Comparison of ENCODE assay signal across 21 mouse cellular contexts in the genomic region with DNA sequence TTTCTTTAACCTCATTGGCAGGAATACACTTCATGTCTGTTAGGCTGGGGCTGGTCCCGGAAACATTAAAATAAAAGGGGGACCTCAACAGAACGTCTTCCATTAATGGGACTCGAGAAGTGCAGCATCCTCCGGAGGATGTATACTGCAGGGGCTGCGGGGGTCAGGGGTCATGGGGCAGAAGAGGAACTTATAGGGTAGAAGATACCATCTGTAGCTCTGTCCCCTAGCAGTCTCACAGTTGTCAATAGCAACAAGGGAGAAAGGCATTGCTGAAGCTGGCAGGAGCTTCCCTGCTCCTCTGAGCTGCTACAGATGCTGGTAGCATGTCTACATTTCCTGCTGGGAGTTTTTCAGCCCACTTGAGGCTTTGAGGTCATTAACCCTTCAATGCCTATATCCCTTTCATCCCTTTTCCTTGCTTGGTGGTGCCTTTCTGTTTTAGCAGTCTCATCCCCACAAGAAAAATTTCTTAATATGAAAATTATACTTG.
DNase-seq lines count a peak whose midpoint lies in the region; ATAC-seq and TF ChIP-seq lines count a peak whose summit lies in the region.
"Had no signal": no experiment of that assay in that cellular context is flagged by ENCODE, and none has a peak within 500 bp of the region (broad histone marks: within the 10 kb centered on the region; RNA-seq: fewer than 3 reads in every experiment).

No protein-coding gene starts in this region.

- H3K9me3 ChIP-seq in hindbrain, embryonic 13.5 days: no peaks in the 10 kb centered on the region
- H3K9me3 ChIP-seq in hindbrain, embryonic 11.5 days (ENCODE audit: control insufficient read depth, low read length): no peaks in the 10 kb centered on the region
- H3K9me3 ChIP-seq in midbrain, embryonic 11.5 days (ENCODE audit: control insufficient read depth, low read length): no peaks in the 10 kb centered on the region
- H3K9me3 ChIP-seq in midbrain, embryonic 13.5 days: no peaks in the 10 kb centered on the region
- H3K9me3 ChIP-seq in hindbrain, postnatal 0 days (ENCODE audit: low read length): no peaks in the 10 kb centered on the region
- H3K9me3 ChIP-seq: heart, embryonic 15.5 days; hindbrain, embryonic 15.5 days; limb, embryonic 15.5 days; midbrain, embryonic 12.5 days had no signal

- H3K4me1 ChIP-seq in hindbrain, embryonic 13.5 days (replicated peaks): peaks cover 9% of the 10 kb centered on the region
- no peaks in the 10 kb centered on the region for H3K4me1 ChIP-seq in hindbrain, embryonic 11.5 days (replicated peaks; ENCODE audit: control insufficient read depth, insufficient read depth, low read length)
- peaks cover 3% of the 10 kb centered on the region; the same call in 1 of the 2 replicates for H3K4me1 ChIP-seq in midbrain, embryonic 11.5 days (ENCODE audit: control insufficient read depth, insufficient read depth, low read length)
- H3K4me1 ChIP-seq in midbrain, embryonic 13.5 days (replicated peaks): peaks cover 12% of the 10 kb centered on the region
- H3K4me1 ChIP-seq in hindbrain, postnatal 0 days (ENCODE audit: insufficient read depth, low read length): no peaks in the 10 kb centered on the region
- H3K4me1 ChIP-seq: limb, embryonic 15.5 days had no signal

- no peak overlapping the region for H3K9ac ChIP-seq in hindbrain, embryonic 13.5 days
- no peak overlapping the region for H3K9ac ChIP-seq in hindbrain, embryonic 11.5 days (ENCODE audit: low read depth, low read length)
- H3K9ac ChIP-seq in midbrain, embryonic 11.5 days (ENCODE audit: low read length): no peak overlapping the region
- H3K9ac ChIP-seq in midbrain, embryonic 13.5 days (replicated peaks): no peak overlapping the region
- no peak overlapping the region for H3K9ac ChIP-seq in hindbrain, postnatal 0 days (replicated peaks; ENCODE audit: low read length)
- H3K9ac ChIP-seq: heart, embryonic 15.5 days; hindbrain, embryonic 15.5 days; limb, embryonic 15.5 days; midbrain, embryonic 12.5 days had no signal

- no peak for DNase-seq in hindbrain, embryonic 11.5 days (ENCODE audit: low spot score)
- DNase-seq in midbrain, embryonic 11.5 days (ENCODE audit: low spot score, missing footprints): no peak
- DNase-seq in hindbrain, postnatal 0 days (ENCODE audit: low spot score): peak; percentile 50
- no peak for DNase-seq in cerebellum, postnatal 10 days
- DNase-seq in spleen, postnatal 36 days (ENCODE audit: low spot score in 2 of 2): no peak
- DNase-seq: adrenal gland, postnatal 14 days; cerebellum, adult 2 months; heart, adult 18-20 months; kidney, adult 11 months; kidney, postnatal 14 days; right cerebral cortex, postnatal 14 days; thymus, postnatal 14 days had no signal

- no peak overlapping the region for H3K4me3 ChIP-seq in hindbrain, embryonic 13.5 days
- H3K4me3 ChIP-seq in hindbrain, embryonic 11.5 days (ENCODE audit: low read depth, low read length): no peak overlapping the region
- no peak overlapping the region for H3K4me3 ChIP-seq in midbrain, embryonic 11.5 days (ENCODE audit: low read depth, low read length)
- H3K4me3 ChIP-seq in midbrain, embryonic 13.5 days (replicated peaks): no peak overlapping the region
- no peak overlapping the region for H3K4me3 ChIP-seq in hindbrain, postnatal 0 days (ENCODE audit: low read length)
- H3K4me3 ChIP-seq: erythroblast, embryonic 14.5 days; heart, embryonic 15.5 days; hindbrain, embryonic 15.5 days; limb, embryonic 15.5 days; midbrain, embryonic 12.5 days had no signal

- H3K36me3 ChIP-seq in hindbrain, embryonic 13.5 days: no peaks in the 10 kb centered on the region
- no peaks in the 10 kb centered on the region for H3K36me3 ChIP-seq in hindbrain, embryonic 11.5 days (ENCODE audit: control insufficient read depth, insufficient read depth, low read length)
- H3K36me3 ChIP-seq in midbrain, embryonic 11.5 days (ENCODE audit: control insufficient read depth, insufficient read depth, low read length): no peaks in the 10 kb centered on the region
- no peaks in the 10 kb centered on the region for H3K36me3 ChIP-seq in midbrain, embryonic 13.5 days
- H3K36me3 ChIP-seq in hindbrain, postnatal 0 days (ENCODE audit: insufficient read depth, low read length): no peaks in the 10 kb centered on the region
- H3K36me3 ChIP-seq: heart, embryonic 15.5 days; hindbrain, embryonic 15.5 days; limb, embryonic 15.5 days; midbrain, embryonic 12.5 days had no signal

- 6% methylated on average over 5 of the region's 5 CpGs for WGBS in hindbrain, embryonic 13.5 days
- WGBS in hindbrain, embryonic 11.5 days: 13% methylated on average over 5 of the region's 5 CpGs
- 12% methylated on average over 5 of the region's 5 CpGs for WGBS in midbrain, embryonic 11.5 days
- 15% methylated on average over 5 of the region's 5 CpGs for WGBS in midbrain, embryonic 13.5 days
- WGBS in hindbrain, postnatal 0 days: 5% methylated on average over 5 of the region's 5 CpGs

- ATAC-seq in hindbrain, embryonic 13.5 days (ENCODE audit: low FRiP score): peak; percentile 39; the same call in 1 of the 2 replicates
- ATAC-seq in hindbrain, embryonic 11.5 days (ENCODE audit: low FRiP score): no peak
- peak; percentile 66; the same call in 1 of the 2 replicates for ATAC-seq in midbrain, embryonic 11.5 days (ENCODE audit: low FRiP score)
- no peak for ATAC-seq in midbrain, embryonic 13.5 days
- peak; percentile 77; the same call in 1 of the 2 replicates for ATAC-seq in hindbrain, postnatal 0 days
- ATAC-seq: activated CD4-positive, CD25-positive, alpha-beta regulatory T cell, adult 4 months; Patski had no signal

- TF ChIP-seq CTCF in hindbrain, postnatal 0 days (IDR thresholded peaks at IDR 0.05; ENCODE audit: low read depth): no peak

- H3K27ac ChIP-seq in hindbrain, embryonic 13.5 days: no peak overlapping the region
- H3K27ac ChIP-seq in hindbrain, embryonic 11.5 days (ENCODE audit: low read depth, low read length): no peak overlapping the region
- H3K27ac ChIP-seq in midbrain, embryonic 11.5 days (ENCODE audit: low read depth, low read length): no peak overlapping the region
- H3K27ac ChIP-seq in midbrain, embryonic 13.5 days: no peak overlapping the region
- H3K27ac ChIP-seq in hindbrain, postnatal 0 days: no peak overlapping the region
- H3K27ac ChIP-seq: heart, embryonic 15.5 days; hindbrain, embryonic 15.5 days; limb, embryonic 15.5 days; midbrain, embryonic 12.5 days had no signal

- H3K27me3 ChIP-seq in hindbrain, embryonic 13.5 days: no peaks in the 10 kb centered on the region
- H3K27me3 ChIP-seq in hindbrain, embryonic 11.5 days (ENCODE audit: control insufficient read depth, insufficient read depth, low read length): no peaks in the 10 kb centered on the region
- H3K27me3 ChIP-seq in midbrain, embryonic 11.5 days (ENCODE audit: control insufficient read depth, insufficient read depth, low read length): no peaks in the 10 kb centered on the region
- no peaks in the 10 kb centered on the region for H3K27me3 ChIP-seq in midbrain, embryonic 13.5 days
- H3K27me3 ChIP-seq in hindbrain, postnatal 0 days (ENCODE audit: insufficient read depth, low read length): no peaks in the 10 kb centered on the region
- H3K27me3 ChIP-seq: heart, embryonic 15.5 days; hindbrain, embryonic 15.5 days; limb, embryonic 15.5 days; midbrain, embryonic 12.5 days; Patski had no signal

- H3K4me2 ChIP-seq in hindbrain, embryonic 13.5 days: no peak overlapping the region
- no peak overlapping the region for H3K4me2 ChIP-seq in hindbrain, embryonic 11.5 days (replicated peaks; ENCODE audit: low read depth, low read length)
- no peak overlapping the region for H3K4me2 ChIP-seq in midbrain, embryonic 11.5 days
- H3K4me2 ChIP-seq in midbrain, embryonic 13.5 days (replicated peaks): no peak overlapping the region
- peak overlapping the region; percentile 30; the same call in 1 of the 2 replicates for H3K4me2 ChIP-seq in hindbrain, postnatal 0 days (ENCODE audit: low read depth, low read length)
- H3K4me2 ChIP-seq: heart, embryonic 15.5 days; hindbrain, embryonic 15.5 days; limb, embryonic 15.5 days; midbrain, embryonic 12.5 days had no signal

Comparison
In these comparisons a context has a peak if more than half of its experiments do, and no peak if none do; other contexts are left out.
1. ATAC-seq: peak in hindbrain, embryonic 13.5 days (single experiment), midbrain, embryonic 11.5 days (single experiment) and hindbrain, postnatal 0 days (single experiment); none in hindbrain, embryonic 11.5 days (single experiment) and midbrain, embryonic 13.5 days (single experiment).